Mouse (Mus musculus) duodenum, adult 2 months (tissue): ENCODE measurements around the gene Saa2. TPM values are rescaled to one million over a fixed set of nuclear protein-coding genes. Genes with fewer than 3 reads are reported as not detected.

Source experiments
- polyA plus RNA-seq: library from polyadenylated mRNA; depleted of rRNA; stranded (reverse); fragments of >200 nt; gene quantifications from 2 replicates; pipeline ENCODE4 v1.2.3, GENCODE M21; 2012; ENCODE audit warnings: low replicate concordance; rRNA removed

The Saa2 gene
- not detected in 2 replicates for polyA plus RNA-seq

DNA sequence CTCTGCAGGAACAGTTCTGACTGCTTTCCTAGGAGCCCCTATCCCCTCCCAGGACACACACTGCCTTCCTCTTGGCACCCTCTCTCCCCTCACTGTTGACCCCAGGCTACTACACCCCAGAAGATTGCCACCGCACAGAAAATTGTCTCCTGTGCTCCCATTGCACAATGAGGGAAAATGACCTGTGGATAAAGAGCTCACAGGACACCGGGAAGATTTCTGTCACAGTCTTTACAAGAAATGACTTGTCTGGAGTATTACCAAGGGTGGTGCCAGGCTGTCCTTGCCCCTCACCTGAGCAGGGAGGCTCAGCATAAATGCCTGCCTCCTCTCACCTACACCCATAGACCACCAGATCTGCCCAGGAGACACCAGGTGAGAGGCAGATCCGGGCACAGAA, at the start of gene Saa2:
Gene Saa2 (plus strand): TSS at position 301 of the 400 bp plus-strand sequence.

GRCm38 (mm10) chr7:46710390-46710844, 41.2 kb upstream of the Saa2 start, which contains the start of gene Saal1:
Gene Saal1, minus strand, starts transcription at chr7:46710680.

DNA sequence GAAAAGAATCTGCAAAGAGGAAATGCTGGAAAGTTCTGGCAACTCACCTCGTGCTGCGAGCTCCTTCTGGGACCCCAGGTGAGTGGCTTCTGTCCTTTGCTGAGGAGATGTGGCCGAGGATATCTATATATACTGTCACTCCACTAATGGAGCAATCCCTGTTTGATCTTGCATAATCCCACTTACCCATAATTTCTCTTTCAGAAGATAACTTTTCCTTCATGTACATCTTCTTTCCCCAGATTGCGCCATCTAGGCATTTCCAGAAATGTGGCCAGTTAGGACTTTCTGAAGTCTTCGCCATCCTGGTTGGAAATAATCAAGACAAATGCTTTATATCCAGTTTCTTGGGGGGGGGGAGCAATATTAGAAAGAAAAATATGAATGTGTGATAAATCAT, 36.0 kb upstream of the Saa2 start, which contains the start of gene Saa3:
Gene Saa3 (minus strand): TSS at position 101 of the 400 bp plus-strand sequence.

DNA sequence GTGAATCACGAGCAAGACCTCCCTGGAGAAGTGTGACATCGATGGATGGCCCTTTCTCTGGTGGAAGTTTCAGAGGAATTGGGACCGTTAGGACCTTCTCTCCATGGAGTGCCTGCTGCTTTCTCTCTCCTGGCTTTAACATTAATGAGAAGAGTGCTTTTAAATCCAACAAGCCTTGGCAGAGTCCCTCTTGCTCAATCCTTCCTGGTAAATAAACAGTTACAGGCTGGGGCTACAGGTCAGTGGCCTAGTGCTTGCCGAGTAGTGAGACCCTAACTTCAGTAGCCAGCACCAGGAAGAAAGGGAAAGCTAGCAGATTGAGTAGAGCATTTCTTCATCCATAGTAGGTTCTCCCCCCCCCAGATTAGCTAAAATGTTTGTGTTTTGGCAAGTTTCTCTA, 19.1 kb upstream of the Saa2 start, which contains the start of gene Saa4:
Gene Saa4 (minus strand): TSS at position 146 of the 400 bp plus-strand sequence.

GRCm38 (mm10) chr7:46742880-46743279, 8.7 kb upstream of the Saa2 start, which contains the start of gene Saa1:
Gene Saa1, minus strand, starts transcription at chr7:46742980.

GRCm38 (mm10) chr7:46795287-46796205, 44.0 kb downstream of the Saa2 start, which contains the start of the genes Hps5 and Gtf2h1:
Gene Hps5, minus strand, starts transcription at chr7:46796064.
Gene Gtf2h1, plus strand, starts transcription at chr7:46796103.

Other genes with a start within 250 kb of the Saa2 start
- 5.3 and 5.6 TPM in 2 replicates for gene Sergef, start 112.0 kb upstream of the Saa2 start, polyA plus RNA-seq
- 2.4 and 2.9 TPM in 2 replicates for gene Tph1, start 79.3 kb upstream of the Saa2 start, polyA plus RNA-seq
- 1.7 and 2.8 TPM in 2 replicates for gene Saal1, start 41.1 kb upstream of the Saa2 start, polyA plus RNA-seq
- gene Saa3, start 36.1 kb upstream of the Saa2 start, polyA plus RNA-seq = 0.21 and 0.30 TPM in 2 replicates
- gene Saa4, start 19.2 kb upstream of the Saa2 start, polyA plus RNA-seq = 0.07 TPM in 1 of 2 replicates, not detected in the other
- 0.21 TPM in 1 of 2 replicates, not detected in the other for gene Saa1, start 8.8 kb upstream of the Saa2 start, polyA plus RNA-seq
- 15.4 and 20.0 TPM in 2 replicates for gene Hps5, start 44.3 kb downstream of the Saa2 start, polyA plus RNA-seq
- gene Gtf2h1, start 44.3 kb downstream of the Saa2 start, polyA plus RNA-seq = 2.2 and 4.8 TPM in 2 replicates
- 740 and 1,417 TPM in 2 replicates for gene Ldha, start 89.7 kb downstream of the Saa2 start, polyA plus RNA-seq
- not detected in 2 replicates for gene Ldhc, start 109.4 kb downstream of the Saa2 start, polyA plus RNA-seq
- 100 and 104 TPM in 2 replicates for gene Tsg101, start 168.2 kb downstream of the Saa2 start, polyA plus RNA-seq
- 0.74 and 0.77 TPM in 2 replicates for gene Uevld, start 206.7 kb downstream of the Saa2 start, polyA plus RNA-seq
- not detected in 2 replicates for gene Gm9999, start 231.8 kb downstream of the Saa2 start, polyA plus RNA-seq